Mouse (Mus musculus): ENCODE results near the gene Acad8.

Acad8 gene

DNA sequence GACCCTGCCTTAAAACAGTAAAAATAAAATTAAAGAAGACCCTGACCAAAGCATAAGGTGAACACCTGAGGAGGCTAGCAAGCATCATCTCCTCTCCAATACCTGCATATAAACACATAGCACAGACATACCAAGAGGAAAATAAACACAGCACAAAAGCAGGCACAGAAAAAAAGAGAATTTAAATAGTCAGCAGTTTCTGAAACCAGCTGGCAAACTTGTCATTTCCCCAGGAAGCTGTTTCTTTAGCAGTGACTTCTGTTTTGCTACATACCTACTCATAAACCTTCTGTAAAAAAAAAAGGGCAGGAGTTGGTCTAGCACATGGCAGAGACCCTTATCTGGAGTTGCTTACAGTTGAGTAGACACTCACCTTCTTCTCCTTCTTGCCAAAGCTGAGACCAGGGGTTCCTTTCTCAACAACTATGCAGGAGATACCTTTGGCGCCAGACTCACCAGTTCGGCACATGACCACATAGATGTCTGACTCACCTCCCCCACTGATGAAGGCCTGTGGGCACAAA is 14.2 kb downstream of the Acad8 start:
- no peak for DNase-seq (ENCODE audit: low spot score in 2 of 2)

DNA sequence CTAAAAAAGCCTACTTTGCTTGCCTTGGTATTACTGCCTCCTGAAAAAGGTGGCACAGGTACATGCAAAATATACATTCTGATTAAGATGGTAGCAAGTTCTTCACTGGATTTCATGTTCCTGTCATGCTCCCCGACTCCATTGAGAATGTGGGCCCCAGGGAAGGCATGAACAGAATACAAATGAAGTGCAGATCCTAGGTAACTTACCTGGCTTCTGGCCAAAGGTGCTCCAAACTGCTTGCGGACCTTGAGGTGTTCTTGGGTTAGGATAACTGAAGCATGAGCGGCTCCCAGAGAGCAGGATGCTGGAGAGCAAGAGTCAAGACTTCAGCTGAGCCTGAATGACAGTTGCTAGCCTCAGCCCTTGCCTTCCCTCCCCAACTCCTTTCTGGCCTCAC is 20.6 kb downstream of the Acad8 start:
- DNase-seq (ENCODE audit: low spot score in 2 of 2): no peak

DNA sequence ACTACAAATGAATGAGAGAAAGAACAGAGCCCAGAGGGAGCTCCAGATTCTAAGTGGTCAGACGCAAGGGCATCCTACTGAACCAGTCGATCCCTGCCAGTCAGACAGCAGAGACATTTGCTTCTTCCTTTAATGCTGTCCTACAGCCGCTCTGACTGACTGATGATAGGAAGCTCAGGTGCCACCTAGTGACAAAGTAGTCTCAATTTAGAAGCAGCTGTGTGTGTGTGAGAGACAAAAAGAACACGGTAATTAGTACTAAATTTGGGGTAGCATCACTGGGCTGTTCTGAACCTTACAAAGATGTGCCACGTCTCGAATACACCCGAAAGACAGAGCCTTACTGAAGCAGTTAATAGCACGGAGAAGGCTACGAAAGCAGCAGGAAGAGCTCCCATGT is 21.6 kb downstream of the Acad8 start:
- DNase-seq (ENCODE audit: low spot score in 2 of 2): no peak

DNA sequence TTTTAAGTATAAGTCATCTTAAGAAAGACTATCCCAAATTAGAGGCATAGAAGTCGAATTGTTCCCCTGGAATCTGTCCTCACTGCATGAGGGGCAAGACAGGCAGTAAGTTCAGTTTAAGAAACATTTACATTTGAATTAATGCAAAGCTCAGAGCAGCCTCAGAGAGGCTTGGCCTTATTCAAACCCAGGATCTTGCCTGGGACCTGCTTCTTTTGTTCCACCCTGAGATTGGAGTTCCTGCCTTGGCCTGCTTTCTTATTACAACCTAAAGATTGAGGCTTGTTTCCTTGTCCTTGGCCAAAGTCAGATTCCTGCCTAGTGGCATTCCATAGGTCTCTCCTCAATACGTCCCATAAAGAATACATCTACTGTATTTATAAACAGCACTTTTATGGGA is 51.6 kb downstream of the Acad8 start:
- DNase-seq (ENCODE audit: low spot score in 2 of 2): no peak

DNA sequence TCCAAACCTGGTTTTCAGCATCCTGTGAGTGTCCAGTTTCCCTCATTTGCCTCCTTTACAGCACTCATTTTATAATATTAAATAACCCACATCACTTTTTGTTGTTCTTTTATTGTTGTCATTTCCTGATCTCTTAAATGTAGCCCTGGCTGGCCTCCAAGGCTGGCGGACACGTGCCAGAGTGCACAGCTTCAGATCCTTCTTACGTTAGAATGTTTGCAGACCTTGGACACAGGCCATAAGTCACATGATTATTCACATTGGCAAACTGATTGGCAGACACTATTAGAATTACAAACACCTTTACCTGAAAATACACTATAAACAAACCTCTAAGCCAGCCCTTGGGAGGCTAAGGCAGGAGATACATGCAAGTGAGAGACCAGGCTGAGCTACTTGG is 75.2 kb downstream of the Acad8 start:
- no peak for DNase-seq (ENCODE audit: low spot score in 2 of 2)

Data from spleen, postnatal 36 days (tissue).